Mouse (Mus musculus) cerebellum, adult 18-20 months (tissue): ENCODE data around the gene Lrrc42.

Experiments used
- DNase-seq, 2 experiments: peaks; one replicate each; pipeline ENCODE4 v3.0.0; 2021

Lrrc42 gene

DNA sequence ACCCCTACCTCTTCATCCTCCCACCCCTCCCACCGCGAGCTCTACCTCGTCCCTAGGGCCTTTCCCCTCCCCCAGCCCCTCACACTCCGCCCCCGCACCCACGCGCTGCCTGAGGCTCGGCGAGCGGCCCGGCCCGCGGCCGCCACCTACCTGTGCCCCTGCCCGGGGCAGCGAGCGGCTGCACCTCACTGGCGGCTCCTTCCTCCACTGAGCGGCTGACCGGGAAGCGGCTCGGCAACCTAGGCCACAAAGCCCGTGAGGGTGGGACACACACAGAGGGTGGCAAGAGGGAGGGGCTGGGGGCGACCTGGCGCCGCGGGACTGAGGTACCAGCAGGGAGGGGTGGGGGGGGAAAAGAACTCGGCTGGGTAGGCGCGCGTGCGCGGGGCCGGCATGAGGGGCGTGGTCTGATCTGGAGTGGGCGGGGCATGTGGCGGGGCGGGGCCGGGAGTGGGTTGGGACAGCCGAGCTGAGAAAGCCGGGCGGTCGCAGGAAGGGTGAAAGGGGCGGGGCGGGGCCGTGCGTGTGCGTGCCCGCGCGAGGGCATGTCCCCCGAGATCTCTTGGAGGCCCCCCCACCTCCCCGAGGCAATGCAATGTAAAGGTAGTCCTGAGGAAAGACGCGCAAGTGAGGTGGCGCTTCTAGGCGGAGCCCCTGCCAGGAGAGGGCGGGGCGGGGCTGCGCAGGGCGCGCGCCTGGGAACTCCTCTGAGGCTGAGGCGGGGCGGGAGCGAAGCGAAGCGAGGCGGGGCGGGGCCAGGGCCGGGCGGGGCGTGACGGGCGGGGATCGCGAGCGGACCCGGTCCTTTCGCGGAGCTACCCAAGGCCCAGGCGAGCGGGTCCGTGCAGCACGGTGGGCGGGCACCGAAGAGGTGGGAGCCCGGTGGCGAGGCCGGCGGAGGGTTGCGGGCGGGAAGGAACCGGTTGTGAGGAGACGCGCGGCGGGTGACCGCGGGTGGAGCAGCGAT is at the start of gene Lrrc42, which contains the start of gene Hspb11:
Lrrc42 (minus strand) TSS at position 408 of the 967 bp plus-strand sequence.
Hspb11 (plus strand) TSS at position 469 of the 967 bp plus-strand sequence.
- DNase-seq: peak; percentile 94 to 96

DNA sequence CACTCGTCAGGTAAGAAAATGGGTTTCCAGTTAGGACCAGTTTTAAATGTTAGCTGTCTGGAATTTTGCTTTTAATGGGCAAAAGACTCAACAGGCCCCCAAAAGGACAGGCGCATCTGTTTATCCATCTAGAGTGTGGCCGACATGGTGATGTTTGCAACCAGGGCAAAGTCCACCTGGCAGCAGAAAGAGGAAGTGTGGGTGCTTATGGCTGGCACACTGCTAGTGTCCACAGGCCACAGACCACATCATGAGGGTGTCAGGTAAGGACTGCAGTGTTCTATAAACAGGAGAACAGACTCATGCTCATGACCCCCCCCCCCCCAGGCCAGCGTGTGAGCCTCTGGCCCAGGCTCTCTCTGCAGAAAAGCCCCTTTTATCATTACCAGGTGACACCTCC is 49.5 kb upstream of the Lrrc42 start:
- no peak for DNase-seq

DNA sequence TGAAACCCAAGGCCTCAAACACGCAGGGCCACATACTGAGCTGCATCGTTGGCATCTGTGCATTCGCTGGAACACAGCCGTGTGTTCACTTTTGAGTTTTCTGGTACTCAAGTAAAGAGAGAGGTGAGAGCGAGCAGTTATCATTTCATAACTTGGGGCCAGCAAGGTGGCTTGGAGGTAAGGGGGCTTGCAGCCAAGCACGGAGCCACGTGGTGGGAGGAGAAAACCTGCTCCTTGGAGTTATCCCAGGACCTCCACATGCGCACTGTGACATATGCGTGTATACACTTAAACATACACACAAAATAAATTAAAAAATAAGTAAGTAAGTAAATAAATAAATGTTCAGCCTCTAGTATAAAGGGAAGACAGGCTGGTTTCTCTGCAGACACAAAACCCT is 48.9 kb upstream of the Lrrc42 start:
- DNase-seq: no peak

DNA sequence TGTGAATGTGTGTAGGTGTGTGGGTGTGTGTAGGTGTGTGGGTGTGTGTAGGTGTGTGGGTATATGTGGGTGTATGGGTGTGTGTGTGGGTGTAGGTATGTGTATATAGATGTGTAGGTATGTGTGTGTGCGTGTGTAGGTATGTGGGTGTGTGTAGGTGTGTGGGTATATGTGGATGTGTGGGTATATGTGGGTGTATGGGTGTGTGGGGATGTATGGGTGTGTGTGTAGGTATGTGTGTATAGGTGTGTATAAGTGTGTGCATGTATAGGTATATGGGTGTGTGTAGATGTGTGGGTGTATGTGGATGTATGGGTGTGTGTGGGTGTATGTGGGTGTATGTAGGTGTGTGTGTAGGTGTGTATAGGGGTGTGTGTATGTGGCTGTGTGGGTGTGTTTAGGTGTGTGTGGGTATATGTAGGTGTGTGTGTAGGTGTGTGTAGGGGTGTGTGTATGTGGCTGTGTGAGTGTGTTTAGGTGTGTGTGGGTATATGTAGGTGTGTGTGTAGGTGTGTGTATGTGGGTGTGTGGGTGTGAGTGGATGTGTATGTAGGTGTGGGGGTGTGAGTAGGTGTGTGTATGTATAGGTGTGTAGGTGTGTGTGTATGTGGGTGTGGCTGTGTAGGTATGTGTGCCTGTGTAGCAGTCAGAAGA is 47.7 kb upstream of the Lrrc42 start:
- no peak for DNase-seq

DNA sequence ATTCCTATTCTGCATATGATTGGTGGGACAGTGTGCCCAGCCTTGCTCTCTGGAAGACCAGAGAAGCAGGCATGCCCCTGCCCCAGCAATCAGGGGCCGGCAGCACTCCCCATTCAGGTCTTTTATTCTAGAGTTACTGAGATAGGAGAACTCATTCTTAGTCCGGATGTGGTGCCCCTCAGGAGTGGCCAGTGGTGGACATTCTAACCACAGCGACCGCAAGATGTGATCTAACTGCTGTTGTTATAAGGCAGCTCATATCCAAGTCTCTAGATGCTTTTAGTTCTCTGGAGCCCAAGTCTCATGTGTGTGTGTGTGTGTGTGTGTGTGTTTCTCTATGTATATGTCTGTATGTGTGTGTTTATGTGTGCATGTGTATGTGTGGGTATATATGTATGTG is 47.0 kb upstream of the Lrrc42 start:
- DNase-seq: no peak

DNA sequence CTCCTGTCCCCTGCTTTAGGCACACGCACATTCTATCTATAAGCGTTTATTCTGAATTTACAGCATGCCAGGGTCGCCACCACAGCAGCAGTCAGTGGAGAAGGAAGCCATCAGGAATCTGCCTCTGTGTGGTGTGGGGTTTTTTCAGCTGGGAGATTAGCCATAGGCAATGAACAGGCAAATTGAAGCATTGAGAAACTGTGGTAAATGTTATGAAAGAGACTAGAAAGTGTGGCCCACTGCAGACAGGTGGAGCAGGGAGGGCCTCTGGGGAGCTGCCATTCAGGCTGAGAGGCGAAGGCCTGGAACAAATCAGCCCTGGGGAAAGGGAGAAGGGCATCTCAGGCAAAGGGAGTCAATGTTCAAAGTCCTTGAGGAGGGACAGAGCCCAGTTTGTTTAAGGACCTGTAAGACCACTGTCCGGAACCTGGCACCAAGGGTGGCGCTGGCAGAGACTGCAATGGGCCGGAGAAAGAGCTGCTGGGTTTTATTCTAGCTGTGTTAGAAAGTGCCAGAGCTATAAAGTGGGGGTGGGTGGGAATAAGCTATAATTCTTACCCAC is 46.5 kb upstream of the Lrrc42 start:
- DNase-seq: no peak

DNA sequence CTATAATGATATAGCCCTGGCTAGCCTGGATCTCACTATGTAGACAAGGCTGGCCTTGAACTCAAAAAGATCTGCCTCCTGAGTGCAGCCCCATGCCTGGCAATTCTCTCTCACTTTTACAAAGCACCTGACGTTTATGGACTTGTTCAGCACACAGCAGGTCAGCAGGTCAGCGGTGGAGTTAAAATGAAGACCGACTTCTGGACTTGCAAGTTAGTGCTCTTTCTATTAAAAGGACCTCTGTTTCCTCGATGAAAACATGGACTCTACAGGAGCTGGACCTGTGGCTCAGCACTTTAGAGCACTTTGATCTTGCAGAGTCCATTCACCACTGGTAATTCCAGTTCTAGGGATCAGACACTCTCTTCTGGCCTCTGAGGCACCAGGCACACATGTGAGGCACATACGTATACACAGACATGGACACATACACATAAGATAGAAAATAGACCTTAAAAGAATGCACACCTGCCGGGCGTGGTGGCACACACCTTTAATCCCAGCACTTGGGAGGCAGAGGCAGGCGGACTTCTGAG is 44.8 kb upstream of the Lrrc42 start:
- DNase-seq: no peak

DNA sequence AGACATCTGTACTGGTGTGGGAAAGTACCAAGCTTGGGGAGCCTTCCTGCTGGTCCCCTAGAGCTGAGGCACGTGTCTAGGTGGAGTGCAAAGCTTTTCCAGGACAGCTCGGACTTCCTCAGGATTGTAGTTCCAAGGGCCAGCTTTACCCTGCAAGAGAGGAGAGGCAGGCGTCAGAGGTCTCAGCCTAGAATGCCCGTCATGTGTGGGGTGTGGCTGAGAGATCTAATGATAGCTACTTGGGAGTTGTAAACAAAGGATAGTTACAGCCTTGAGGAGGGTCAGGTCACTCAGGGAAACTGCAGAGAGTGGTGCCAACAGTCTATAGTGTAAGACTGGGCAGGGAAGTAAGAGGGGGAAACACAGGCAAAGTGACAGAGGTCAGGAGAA is 38.9 kb upstream of the Lrrc42 start:
- DNase-seq: no peak

DNA sequence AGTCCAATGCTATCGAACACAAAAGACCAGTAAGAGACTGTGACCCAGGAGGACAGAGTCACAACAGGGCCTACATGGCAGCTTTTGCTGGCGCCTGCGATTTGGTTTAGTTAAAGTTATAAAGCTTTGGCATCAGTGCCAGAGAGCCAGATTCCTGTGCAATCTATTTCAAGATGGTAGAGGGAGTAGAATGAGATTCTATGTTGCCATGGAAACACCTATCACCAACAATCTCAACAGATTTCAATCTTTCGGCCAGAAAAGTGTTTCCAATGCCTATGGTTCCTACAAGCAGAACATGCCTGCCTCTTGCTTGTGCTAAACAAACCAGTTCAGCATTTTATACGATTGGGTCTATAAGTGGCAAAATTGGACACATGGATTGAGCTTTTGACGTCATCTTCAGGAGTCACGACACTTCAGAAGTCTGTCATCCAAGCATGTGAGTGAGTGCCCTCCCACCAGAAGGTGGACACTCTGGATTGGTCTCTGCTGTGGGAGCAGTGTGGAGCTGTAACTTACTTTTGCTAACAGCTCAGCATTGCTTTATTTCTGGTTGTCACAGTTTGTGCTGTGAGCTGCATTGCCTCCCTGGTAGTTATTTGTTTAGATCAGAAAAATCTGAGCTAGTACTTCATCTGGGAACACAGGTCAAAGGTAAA is 38.4 kb upstream of the Lrrc42 start:
- DNase-seq: no peak

DNA sequence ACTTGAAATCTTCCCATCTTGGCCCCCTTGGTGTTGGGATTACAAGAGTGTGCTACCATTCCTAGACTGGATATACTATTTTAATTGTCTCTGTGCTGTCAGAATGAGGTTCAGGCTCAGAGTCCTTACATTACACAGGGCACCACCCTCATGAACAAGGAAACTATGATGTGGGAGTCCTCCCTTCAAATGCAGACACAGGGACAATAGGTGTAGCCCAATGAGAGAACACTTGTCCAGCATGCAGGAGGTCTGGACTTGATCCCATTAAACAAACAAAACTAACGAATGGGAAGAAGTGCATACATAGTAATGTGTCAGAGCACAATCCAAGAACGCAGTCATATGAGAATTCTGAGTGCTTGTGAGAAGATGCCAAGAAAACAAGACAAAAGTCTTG is 34.2 kb upstream of the Lrrc42 start:
- DNase-seq: no peak

DNA sequence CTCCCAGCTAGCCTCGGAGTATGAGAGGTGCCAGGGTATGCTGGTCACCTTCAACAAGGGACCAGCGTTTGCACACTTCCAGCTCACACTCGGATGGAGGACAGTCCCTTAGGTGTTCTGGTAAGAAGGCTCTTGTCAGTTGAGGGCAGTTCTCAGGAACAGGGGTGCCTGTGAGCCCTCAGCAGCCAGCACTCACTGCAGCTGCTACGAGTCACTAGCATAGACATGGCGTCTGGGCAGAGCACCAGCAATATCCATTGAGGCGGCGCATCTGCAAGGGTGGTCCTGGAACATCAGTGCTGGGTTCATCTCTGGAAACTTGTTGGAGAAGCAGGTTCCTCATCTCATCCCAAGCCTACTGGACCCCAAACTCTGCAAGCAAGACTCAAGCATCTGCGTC is 33.1 kb upstream of the Lrrc42 start:
- no peak for DNase-seq

DNA sequence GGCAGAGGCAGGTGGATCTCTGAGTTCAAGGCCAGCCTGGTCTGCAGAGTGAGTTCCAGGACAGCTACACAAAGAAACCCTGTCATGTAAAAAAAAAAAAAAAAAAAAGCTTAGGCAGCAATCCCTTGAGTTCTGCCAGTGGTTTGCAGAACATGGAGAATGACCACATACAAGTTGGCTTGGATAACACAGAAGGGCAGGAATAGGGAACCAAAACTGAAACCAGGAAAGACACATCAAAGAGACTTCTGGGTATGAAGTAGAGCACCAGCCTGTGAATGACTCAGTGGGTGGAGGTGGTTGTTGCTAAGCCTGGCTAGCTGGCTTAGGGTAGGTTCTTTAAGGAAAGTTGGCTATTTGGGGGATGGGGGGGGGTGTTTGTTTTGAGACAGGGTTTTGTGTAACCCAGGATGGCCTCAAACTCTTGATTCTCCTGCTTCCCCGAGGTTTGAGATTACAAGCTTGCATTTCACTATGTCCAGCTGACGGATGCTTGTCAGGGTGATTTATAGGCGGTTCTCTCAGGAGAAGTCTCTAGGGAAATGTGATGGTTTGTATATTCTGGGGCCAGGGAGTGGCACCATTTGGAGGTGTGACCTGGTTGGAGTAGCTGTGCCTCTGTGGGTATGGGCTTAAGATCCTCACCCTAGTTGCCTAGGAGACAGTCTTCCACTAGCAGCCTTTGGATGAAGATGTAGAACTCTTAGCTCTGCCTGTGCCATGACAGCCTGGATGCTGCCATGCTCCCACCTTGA is 32.3 kb upstream of the Lrrc42 start:
- DNase-seq: no peak

DNA sequence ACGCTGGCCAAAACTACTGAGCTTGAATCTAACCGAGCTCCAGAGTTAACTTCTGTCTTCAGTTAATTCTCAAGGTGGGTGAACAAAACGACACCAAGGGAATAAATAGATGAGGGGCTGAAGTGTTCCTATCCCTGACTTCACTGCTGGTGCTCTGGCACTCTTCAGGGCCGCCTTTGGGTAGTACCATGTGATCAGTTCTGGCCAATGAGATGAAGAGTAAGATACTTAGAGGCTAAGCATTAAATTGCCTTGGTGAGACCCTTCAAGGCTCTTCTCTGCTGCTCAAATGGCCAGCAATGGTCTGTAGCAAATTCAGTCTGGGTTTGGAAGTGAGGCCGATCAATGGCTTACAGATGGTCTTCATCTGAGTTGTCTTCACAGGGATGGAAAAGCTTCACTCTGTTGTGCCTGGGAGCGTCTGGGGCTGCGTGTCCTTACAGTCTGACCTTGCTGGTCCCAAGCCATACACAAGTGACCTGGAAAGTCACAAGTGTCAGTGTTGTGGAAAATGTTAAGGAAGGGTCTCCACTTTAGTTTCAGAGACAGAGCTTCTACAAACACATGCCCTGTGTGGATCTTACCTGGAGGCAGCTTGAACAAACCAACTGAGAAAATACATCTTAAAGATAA is 27.6 kb upstream of the Lrrc42 start:
- DNase-seq: no peak

DNA sequence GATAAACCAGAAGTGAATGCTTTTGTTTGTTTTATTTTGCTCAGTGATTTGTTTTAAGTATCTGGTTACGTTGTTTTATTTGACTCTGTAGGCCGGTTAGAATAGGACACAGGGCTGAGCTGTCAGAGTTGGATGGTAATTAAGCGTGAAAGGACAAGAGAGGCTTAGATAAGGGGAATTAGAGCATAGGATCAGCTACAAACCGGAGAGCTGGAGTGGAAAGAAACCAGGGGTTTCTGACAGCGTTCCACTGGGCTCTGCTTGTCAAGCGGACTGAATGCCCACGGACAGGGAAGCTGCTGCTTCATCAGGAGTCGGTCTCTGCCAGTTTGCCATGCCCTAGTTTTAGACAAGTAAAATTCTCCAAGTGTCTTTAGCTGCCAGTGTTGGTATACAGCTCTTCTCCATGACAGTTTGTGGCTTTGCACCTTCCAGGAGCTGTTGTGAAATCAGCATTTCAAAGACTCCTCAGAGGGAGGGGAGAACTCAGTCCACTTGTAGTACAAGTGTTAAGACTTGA is 24.9 kb upstream of the Lrrc42 start:
- DNase-seq: no peak

DNA sequence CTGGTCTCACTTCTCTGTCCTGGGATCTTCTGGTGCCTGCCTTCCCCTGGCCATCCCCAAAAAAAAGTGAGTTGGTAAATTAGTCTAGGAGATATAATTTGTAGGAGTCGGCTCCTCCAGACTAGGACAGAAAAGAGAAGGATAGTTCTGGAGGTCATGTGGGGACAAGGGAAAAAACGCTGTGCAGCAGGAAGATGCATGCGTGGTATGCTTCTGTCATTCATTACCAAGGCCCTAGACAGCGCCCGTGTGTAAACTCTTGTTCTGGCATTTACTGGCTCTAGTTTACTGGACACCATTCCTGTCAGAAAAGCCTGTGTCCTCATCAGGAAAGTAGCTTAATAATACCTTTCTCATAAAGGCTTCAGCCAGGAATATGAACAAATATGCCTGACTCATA is 21.2 kb upstream of the Lrrc42 start:
- DNase-seq: no peak

DNA sequence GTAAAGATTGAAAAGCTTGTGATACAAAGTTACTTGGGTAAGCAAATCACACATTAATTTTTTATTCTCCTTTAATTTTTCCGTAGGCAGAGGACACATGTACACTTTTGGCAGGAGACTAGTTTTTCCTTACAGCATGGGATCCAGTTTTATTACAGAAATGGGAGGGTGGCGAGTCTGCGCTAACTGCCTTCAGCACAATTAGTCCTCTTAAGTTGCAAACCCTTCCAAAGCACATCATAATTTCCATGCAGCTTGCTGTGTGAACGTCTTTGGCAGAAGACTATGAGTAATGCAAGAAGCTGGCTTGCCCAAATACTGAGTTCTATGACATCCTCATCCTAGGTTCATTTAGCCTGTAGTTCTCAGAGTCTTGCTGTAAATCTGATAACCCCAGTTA is 20.4 kb upstream of the Lrrc42 start:
- DNase-seq: no peak

DNA sequence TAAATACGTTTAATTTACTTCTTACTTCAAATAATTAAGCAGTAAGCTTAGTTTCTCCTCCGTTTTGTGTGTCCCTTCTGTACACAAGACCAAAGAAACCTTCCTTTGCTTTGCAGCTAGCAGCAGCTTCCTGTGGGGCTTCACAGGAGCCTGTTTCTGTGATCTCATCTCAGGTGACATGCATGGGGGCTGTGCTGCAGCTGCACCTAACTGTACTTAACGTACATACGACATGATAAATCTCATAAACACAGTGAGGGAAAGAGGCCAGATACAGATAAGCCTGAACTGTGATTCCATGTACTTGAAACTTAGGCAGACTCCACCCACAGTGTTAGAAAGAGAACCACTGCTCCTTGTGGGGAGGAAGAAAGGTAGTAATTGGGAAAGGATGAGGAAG is 6.7 kb upstream of the Lrrc42 start:
- no peak for DNase-seq

DNA sequence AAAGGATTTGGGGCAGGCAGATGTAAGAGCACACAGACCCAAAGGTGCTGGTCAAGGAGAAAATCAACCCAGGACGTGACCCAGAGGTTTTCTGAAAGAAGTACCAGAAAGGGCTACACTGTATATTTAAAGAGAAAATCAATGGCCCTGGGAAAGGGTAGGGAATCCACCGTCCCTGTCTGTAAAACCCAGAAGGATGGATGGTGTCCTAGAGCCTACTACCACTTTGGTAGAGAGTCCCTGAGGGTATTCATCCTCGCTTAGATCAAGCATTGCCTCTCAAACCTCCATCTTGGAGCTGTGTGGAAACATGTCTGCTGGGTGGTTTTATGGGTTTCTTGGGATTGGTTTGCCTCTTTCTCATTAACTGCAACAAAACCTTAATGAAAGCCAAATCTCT is 1.1 kb upstream of the Lrrc42 start:
- DNase-seq: no peak

DNA sequence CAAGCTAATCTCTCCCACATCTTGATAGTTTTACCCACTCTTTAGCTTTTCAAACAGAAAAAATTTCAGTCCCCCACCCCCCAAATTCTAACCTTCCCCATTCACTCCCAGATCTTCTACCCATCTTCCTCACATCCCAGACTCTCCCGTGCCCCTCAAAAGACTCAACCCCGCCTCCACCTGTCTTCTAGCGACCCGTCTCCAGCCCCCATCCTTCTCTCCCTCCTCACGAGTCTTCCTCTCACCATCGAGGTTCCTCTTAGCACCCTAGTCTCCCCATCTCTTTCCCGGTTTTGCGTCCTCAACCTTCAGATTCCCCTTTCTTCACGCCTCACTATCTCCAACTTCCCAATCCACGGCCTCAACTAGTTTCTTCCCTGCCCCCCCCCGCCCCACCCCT is 810 bp downstream of the Lrrc42 start:
- peak; percentile 18 to 28 for DNase-seq

DNA sequence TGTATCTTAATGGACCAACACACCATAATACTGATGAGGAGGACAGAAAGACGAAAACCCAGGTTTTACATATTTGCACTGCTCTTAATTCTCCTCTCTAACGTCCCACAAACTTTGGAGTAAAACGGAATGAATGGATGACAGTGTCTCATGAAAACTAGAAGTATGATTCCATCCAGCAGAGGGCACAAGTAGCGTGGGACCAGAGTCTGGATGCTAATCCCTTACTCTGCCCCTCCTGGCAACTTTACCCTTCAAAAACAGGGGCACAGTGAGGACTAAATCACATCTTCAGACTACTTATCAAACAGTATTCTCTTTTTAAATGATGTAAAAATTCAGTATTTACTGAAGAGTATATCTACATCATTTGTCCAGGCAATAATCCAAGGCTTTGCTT is 2.8 kb downstream of the Lrrc42 start:
- peak; percentile 49 to 54 for DNase-seq

DNA sequence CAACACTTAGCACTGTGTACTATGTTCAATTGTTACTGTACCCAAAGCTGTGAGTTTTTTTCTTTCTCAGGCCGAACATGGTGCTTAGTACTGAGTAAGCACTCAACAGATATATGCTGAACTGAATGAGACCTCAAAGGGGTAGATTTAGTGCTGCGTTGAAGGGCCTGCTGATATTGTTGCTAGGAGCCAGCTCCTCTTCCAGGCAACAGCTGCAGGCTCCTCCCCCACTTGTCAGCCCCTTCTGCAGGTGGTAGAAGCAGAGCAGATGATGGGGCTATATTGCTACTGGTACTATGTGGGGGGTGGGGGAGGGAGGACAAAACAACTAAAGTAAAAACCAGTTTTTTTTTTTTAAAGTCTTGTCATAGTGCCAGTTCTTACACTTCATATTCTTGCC is 3.9 kb downstream of the Lrrc42 start:
- no peak for DNase-seq

DNA sequence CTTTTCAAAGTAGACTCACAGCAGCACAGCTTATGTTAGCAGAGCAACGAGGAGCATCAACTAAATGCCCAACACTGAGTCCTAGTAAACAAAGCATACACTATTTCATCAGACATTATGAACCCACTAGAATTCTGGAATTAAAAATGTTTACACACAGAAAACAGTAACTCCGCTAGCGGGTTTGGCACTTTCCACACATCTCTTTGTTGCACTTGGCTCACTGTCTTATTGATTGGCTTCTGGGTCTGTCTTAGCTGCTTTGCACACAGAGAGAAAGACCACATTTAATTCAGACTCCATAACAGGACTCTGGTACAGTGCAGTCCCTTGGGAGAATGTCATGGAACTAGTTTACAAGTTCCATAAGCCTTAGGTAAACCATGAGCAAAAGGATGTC is 5.3 kb downstream of the Lrrc42 start:
- DNase-seq: no peak
